Comparison of ENCODE assay signal across 14 mouse cellular contexts in the genomic region with DNA sequence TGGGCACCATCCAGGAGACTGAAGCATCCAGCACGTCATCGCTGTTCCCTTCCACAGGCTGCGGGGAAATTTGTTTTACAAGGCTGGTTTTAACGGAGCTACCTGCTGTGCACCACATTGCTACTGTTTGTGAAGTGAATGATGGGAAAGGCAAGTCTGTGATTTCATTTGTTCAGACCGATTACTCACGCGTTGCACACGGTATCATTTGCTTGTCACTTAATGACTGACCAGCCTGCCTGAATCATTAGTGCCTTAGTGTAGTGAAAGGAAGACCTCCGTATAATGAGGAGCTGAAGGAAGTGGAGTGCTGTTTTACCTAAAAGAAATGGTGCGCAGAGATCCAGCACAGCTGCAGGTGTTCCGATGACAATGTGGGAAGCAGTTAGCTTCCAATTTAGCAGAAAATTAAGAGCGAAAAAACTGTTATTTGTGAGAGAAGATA. TPM values are rescaled to one million over a fixed set of nuclear protein-coding genes. Genes with fewer than 3 reads are reported as not detected.
A peak's percentile ranks its signal among the peaks of the same experiment; 100 is the strongest.
DNase-seq lines count a peak whose midpoint lies in the region; ATAC-seq and TF ChIP-seq lines count a peak whose summit lies in the region.
"Had no signal": no experiment of that assay in that cellular context is flagged by ENCODE, and none has a peak within 500 bp of the region (broad histone marks: within the 10 kb centered on the region; RNA-seq: fewer than 3 reads in every experiment).

No protein-coding gene starts in this region.

- peak overlapping the region; percentile 6 for H3K4me3 ChIP-seq in midbrain, embryonic 16.5 days (ENCODE audit: low read depth, low read length)
- no peak overlapping the region for H3K4me3 ChIP-seq in gastrocnemius, adult 2 months

- intact Hi-C loops in gastrocnemius, adult 2 months (cut with DNase I): no loop called here

- ATAC-seq in midbrain, embryonic 16.5 days: peak; percentile 25

- H3K4me2 ChIP-seq in midbrain, embryonic 16.5 days (ENCODE audit: low read length): peak overlapping the region; percentile 36
- H3K4me2 ChIP-seq: lung, embryonic 14.5 days had no signal

- no peaks in the 10 kb centered on the region for H3K9me3 ChIP-seq in midbrain, embryonic 16.5 days (replicated peaks; ENCODE audit: control insufficient read depth, low read length, poor library complexity, severe bottlenecking)

- no peak overlapping the region for H3K27ac ChIP-seq in midbrain, embryonic 16.5 days (ENCODE audit: low read length)
- H3K27ac ChIP-seq in gastrocnemius, adult 2 months: no peak overlapping the region
- H3K27ac ChIP-seq: stomach, postnatal 0 days had no signal

- WGBS in midbrain, embryonic 16.5 days: 24% methylated on average over 12 of the region's 12 CpGs

- DNase-seq in cerebellum, postnatal 10 days: peak; percentile 28 to 38
- no peak for DNase-seq in cerebellum, adult 9-11 months
- peak; percentile 13 to 33 for DNase-seq in right cerebral cortex, adult 2 months (ENCODE audit: low spot score in 2 of 2)
- no peak for DNase-seq in right cerebral cortex, postnatal 36 days (ENCODE audit: low spot score in 2 of 2)
- DNase-seq in kidney, postnatal 36 days: no peak
- no peak for DNase-seq in gastrocnemius, adult 2 months
- DNase-seq in adrenal gland, postnatal 14 days: no peak
- DNase-seq: cerebellum, adult 11-12 months; gastrocnemius, postnatal 25 days; kidney, adult 9 months; lung, embryonic 14.5 days; right cerebral cortex, postnatal 25 days had no signal

- TF ChIP-seq CTCF in gastrocnemius, adult 2 months (IDR thresholded peaks at IDR 0.05): no peak

- H3K27me3 ChIP-seq in midbrain, embryonic 16.5 days (ENCODE audit: control insufficient read depth, insufficient read depth, low read depth, low read length): no peaks in the 10 kb centered on the region

- no peaks in the 10 kb centered on the region for H3K36me3 ChIP-seq in midbrain, embryonic 16.5 days (ENCODE audit: control insufficient read depth, insufficient read depth, low read length)

- H3K9ac ChIP-seq in midbrain, embryonic 16.5 days (ENCODE audit: low read depth, low read length): no peak overlapping the region
- H3K9ac ChIP-seq: lung, embryonic 14.5 days had no signal

- H3K4me1 ChIP-seq in midbrain, embryonic 16.5 days (ENCODE audit: control insufficient read depth, insufficient read depth, low read length): peaks cover 27% of the 10 kb centered on the region

RNA-seq across cellular contexts. Expression of a gene that starts 1.9 kb away (rescaled TPM):
- polyA plus RNA-seq in midbrain, embryonic 16.5 days (2015; fragmentation: Nextera tagmentation; extraction: Ambion mirVana): 3.6 and 4.8 TPM in 2 replicates
- not detected for total RNA-seq in gastrocnemius, adult 2 months (2021)
- 6.7 and 6.9 TPM in 2 replicates for total RNA-seq in adrenal gland, postnatal 14 days (2021)

Comparison
In these comparisons a context has a peak if more than half of its experiments do, and no peak if none do; other contexts are left out.
1. DNase-seq: peak in cerebellum, postnatal 10 days (2 of 2) and right cerebral cortex, adult 2 months (2 of 2); none in cerebellum, adult 9-11 months (single experiment), right cerebral cortex, postnatal 36 days (0 of 2), kidney, postnatal 36 days (0 of 2), gastrocnemius, adult 2 months (single experiment) and adrenal gland, postnatal 14 days (single experiment).